Mouse (Mus musculus) midbrain, postnatal 0 days (tissue): ENCODE results near the gene Il11. TPM values are rescaled to one million over a fixed set of nuclear protein-coding genes. Genes with fewer than 3 reads are reported as not detected.

Source experiments
- ATAC-seq: fragments of 200-750 bp; cut with Nextera tagmentation; 2 replicates; pipeline ENCODE4 v1.8.0; 2017; ENCODE audit warnings: moderate number of reproducible peaks, mild to moderate bottlenecking, moderate TSS enrichment, moderate library complexity; ENCODE audit not compliant: low FRiP score
- DNase-seq: peaks from one replicate; pipeline ENCODE4 v3.0.0-alpha.2; 2015; ENCODE audit warnings: low spot score
- H3K27ac ChIP-seq: fragments of 300-500 bp; sonication (generic); 2 replicates; pipeline ENCODE4 v1.5.1; 2014; ENCODE audit warnings: low read depth, mild to moderate bottlenecking, low read length, mixed read lengths
- H3K27me3 ChIP-seq: fragments of 300-500 bp; sonication (generic); 2 replicates; pipeline ENCODE4 v1.6.1; 2014; ENCODE audit warnings: low read length, control low read depth, mixed read lengths; ENCODE audit not compliant: insufficient read depth
- H3K36me3 ChIP-seq: fragments of 300-500 bp; sonication (generic); 2 replicates; pipeline ENCODE4 v1.6.1; 2014; ENCODE audit warnings: low read length, control low read depth, mixed read lengths; ENCODE audit not compliant: insufficient read depth
- H3K4me1 ChIP-seq: fragments of 300-500 bp; sonication (generic); 2 replicates; pipeline ENCODE4 v1.6.1; 2014; ENCODE audit warnings: mild to moderate bottlenecking, control low read depth, antibody characterized with exemption, low read length, mixed read lengths; ENCODE audit not compliant: insufficient read depth
- H3K4me2 ChIP-seq: fragments of 300-500 bp; sonication (generic); 2 replicates; pipeline ENCODE4 v1.6.1; 2014; ENCODE audit warnings: low read depth, mild to moderate bottlenecking, low read length, mixed read lengths; ENCODE audit not compliant: poor library complexity, severe bottlenecking
- H3K4me3 ChIP-seq: fragments of 300-500 bp; sonication (generic); 2 replicates; pipeline ENCODE4 v1.5.1; 2014; ENCODE audit warnings: low read depth, mild to moderate bottlenecking, low read length, moderate library complexity
- H3K9ac ChIP-seq: fragments of 300-500 bp; sonication (generic); replicated peaks from 2 replicates; pipeline ENCODE4 v1.6.1; 2014; ENCODE audit warnings: mild to moderate bottlenecking, low read length, moderate library complexity, mixed read lengths; ENCODE audit not compliant: poor library complexity, severe bottlenecking
- H3K9me3 ChIP-seq: fragments of 300-500 bp; sonication (generic); 2 replicates; pipeline ENCODE4 v1.6.1; 2016; ENCODE audit warnings: low read length, control low read depth
- CTCF ChIP-seq: IDR thresholded peaks from 2 replicates; pipeline ENCODE4 v1.5.1; 2016; ENCODE audit warnings: antibody characterized with exemption, mild to moderate bottlenecking
- WGBS: fragments of 180-500 bp; shearing (Covaris S2); extraction: QIAGEN DNeasy Blood & Tissue Kit; methylation state at CpG from one replicate; pipeline ENCODE4 v1.1.7; 2014; 5-methylcytosine and 5-hydroxymethylcytosine counted together
- polyA plus RNA-seq: library from polyadenylated mRNA; unstranded; fragments of >200 nt; fragmentation: Nextera tagmentation; extraction: Ambion mirVana; gene quantifications from 2 replicates; pipeline ENCODE4 v1.2.1, GENCODE M21; 2015
- total RNA-seq: library from RNA; depleted of rRNA; stranded (reverse); fragments of >200 nt; gene quantifications from 2 replicates; pipeline ENCODE4 v1.2.3, GENCODE M21; 2014; rRNA removed

Gene Il11
- total and polyA plus RNA-seq, 2 experiments from 2014 or later = 1.4 to 1.7 TPM

DNA sequence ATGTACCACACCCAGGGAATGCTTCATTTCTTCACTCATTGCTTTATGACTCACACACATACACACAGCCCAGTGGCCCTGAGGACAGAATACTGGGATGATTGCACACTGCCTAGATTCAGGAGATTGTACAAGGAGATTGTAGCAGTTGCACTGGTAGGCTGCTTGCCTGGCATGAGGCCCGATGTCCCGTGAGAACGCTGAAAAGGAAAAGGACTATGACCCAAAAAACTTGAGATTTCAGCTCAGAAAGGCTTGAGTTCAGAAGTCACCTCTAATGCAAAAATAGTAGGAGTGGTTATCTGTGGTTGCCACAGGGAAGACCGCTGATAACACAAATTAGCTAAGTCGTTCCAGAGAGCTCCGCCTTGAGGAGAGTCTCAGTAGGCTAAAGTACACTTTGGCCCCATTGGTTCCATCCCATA lies 49.7 kb downstream of the Il11 start:
- ATAC-seq = no peak
- DNase-seq = no peak
- H3K9ac ChIP-seq = no peak overlapping the region
- no peaks in the 10 kb centered on the region for H3K4me1 ChIP-seq
- H3K4me3 ChIP-seq = no peak overlapping the region
- H3K27ac ChIP-seq = no peak overlapping the region
- TF ChIP-seq CTCF = no peak
- H3K9me3 ChIP-seq = no peaks in the 10 kb centered on the region
- 82% methylated on average over 6 of the region's 6 CpGs for WGBS
- no peak overlapping the region for H3K4me2 ChIP-seq
- no peaks in the 10 kb centered on the region for H3K36me3 ChIP-seq
- no peaks in the 10 kb centered on the region for H3K27me3 ChIP-seq

DNA sequence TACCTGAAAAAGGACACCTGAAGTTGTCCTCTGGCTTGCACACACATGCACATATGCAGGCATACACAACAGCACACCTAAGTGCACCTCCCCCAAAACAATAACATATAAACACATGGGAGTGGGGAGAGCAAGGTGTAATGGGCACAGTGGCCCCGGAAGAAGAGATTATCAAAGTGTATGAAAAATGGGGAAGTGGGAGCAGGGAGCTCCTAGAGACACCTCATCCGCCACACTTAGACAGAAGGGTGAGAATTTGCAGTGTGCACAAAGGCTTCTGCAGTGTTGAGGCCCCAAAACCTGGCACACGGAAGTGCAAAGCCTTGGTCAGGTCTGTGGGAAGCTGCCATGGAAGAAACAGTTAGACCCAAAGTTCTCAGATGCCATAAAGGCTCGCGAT lies 51.6 kb downstream of the Il11 start:
- H3K4me2 ChIP-seq = no peak overlapping the region
- 87% methylated on average over 5 of the region's 5 CpGs for WGBS
- no peak overlapping the region for H3K27ac ChIP-seq
- no peak for ATAC-seq
- no peak overlapping the region for H3K4me3 ChIP-seq
- no peaks in the 10 kb centered on the region for H3K9me3 ChIP-seq
- no peaks in the 10 kb centered on the region for H3K27me3 ChIP-seq
- TF ChIP-seq CTCF = no peak
- H3K36me3 ChIP-seq = no peaks in the 10 kb centered on the region
- H3K9ac ChIP-seq = no peak overlapping the region
- H3K4me1 ChIP-seq = no peaks in the 10 kb centered on the region
- DNase-seq = no peak

DNA sequence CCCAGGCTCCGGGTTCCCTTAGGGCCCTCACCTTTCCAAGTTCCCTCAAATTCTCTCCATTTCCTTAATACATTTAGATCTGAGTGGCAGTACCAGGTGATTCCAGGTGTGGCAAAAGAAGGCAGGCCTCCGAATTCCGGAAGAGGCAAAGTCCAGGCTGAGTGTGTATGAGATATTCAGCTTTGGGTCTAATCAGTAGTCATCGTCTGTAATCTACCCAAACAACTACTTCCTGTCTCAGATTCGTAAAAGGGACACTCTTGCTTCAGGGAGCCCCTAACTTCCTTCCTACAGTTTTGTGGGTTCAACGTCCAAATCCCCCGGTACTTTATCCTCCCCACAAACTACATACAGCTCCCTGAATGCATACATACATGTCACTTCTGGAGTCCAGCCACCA lies 57.5 kb downstream of the Il11 start, which contains the start of gene Tmem150b:
Gene Tmem150b, minus strand, starts transcription at position 81 of the 400 bp plus-strand sequence.
- TF ChIP-seq CTCF = no peak
- DNase-seq = no peak
- Histone ChIP-seq H3K4me2 (no peak within 1 kb of the TSS), H3K9me3 (no peaks in the 10 kb centered on the region), H3K27ac (no peak within 1 kb of the TSS), H3K4me1 (peaks cover 3% of the 10 kb centered on the region; the same call in 1 of the 2 replicates), H3K36me3 (no peaks in the 10 kb centered on the region), H3K27me3 (no peaks in the 10 kb centered on the region), H3K9ac (no peak within 1 kb of the TSS), H3K4me3 (no peak within 1 kb of the TSS)
- WGBS = 87% methylated on average over 7 of the region's 7 CpGs
- ATAC-seq = no peak

DNA sequence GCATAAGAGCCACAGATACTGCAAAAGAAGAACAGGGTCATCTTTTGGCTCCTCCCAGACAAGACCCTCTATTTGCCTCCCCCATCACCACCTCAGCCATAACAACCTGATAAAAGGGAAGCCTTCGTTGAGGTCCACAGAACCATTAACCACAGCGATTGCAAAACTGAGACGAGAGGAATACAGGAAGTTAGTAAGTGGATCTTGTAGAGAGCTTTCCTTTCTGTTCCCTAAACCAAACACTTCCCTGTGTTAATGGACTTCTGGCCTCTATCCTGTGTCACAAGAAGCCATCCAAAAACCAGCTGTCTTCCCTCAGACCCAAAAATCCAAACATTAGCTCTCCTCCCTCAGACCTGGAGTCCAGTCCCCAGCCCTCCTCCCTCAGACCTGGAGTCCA lies 58.3 kb downstream of the Il11 start:
- Histone ChIP-seq H3K4me3 (no peak overlapping the region), H3K9me3 (no peaks in the 10 kb centered on the region), H3K36me3 (no peaks in the 10 kb centered on the region), H3K27me3 (no peaks in the 10 kb centered on the region), H3K27ac (no peak overlapping the region), H3K4me2 (no peak overlapping the region), H3K9ac (no peak overlapping the region), H3K4me1 (peaks cover 3% of the 10 kb centered on the region; the same call in 1 of the 2 replicates)
- no peak for DNase-seq
- 92% methylated on average over 3 of the region's 3 CpGs for WGBS
- no peak for TF ChIP-seq CTCF
- no peak for ATAC-seq

DNA sequence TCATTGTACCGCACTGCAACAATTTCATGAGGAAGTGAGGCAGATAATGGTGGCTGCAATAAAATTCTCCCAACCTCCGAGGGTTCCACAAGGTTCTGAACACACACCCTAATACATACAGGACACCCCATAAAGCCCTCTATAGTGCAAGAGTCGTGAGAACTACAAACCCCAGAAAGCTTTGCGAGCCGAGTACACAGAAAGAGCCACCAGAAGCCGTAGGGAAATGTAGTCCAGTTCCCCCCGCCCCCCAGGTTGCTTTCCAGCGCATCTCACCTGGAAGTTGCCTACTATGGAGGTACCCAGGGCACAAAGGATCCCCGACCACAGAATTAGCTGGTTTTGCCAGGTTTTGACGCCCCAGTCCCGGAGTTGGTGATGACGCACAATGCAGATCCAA lies 59.2 kb downstream of the Il11 start:
- H3K27me3 ChIP-seq = no peaks in the 10 kb centered on the region
- peaks cover 3% of the 10 kb centered on the region; the same call in 1 of the 2 replicates for H3K4me1 ChIP-seq
- H3K9me3 ChIP-seq = no peaks in the 10 kb centered on the region
- TF ChIP-seq CTCF = no peak
- no peaks in the 10 kb centered on the region for H3K36me3 ChIP-seq
- peak overlapping the region; percentile 48 for H3K9ac ChIP-seq
- 33% methylated on average over 12 of the region's 12 CpGs for WGBS
- ATAC-seq (peak; percentile 52; the same call in 1 of the 2 replicates), DNase-seq (peak; percentile 51)
- H3K4me2 ChIP-seq = peak overlapping the region; percentile 50
- no peak overlapping the region for H3K27ac ChIP-seq
- H3K4me3 ChIP-seq = peak overlapping the region; percentile 25

Other genes with a start within 250 kb of the Il11 start
- 84.7 and 147 TPM in 2 replicates for gene Syt5, start 235.3 kb downstream of the Il11 start, total RNA-seq
- gene Syt5, start 235.3 kb downstream of the Il11 start, polyA plus RNA-seq = 184 and 194 TPM in 2 replicates
- 2.4 and 3.6 TPM in 2 replicates for gene Ptprh, start 178.8 kb downstream of the Il11 start, total RNA-seq
- gene Ptprh, start 178.8 kb downstream of the Il11 start, polyA plus RNA-seq = 1.1 and 1.3 TPM in 2 replicates
- 12.4 and 17.4 TPM in 2 replicates for gene Tmem86b, start 151.4 kb downstream of the Il11 start, total RNA-seq
- 0.76 and 1.00 TPM in 2 replicates for gene Tmem86b, start 151.4 kb downstream of the Il11 start, polyA plus RNA-seq
- gene Ppp6r1, start 123.8 kb downstream of the Il11 start, total RNA-seq = 103 and 131 TPM in 2 replicates
- 7.7 and 10.1 TPM in 2 replicates for gene Ppp6r1, start 123.8 kb downstream of the Il11 start, polyA plus RNA-seq
- 247 TPM in 2 replicates for gene Hspbp1, start 97.8 kb downstream of the Il11 start, total RNA-seq
- gene Hspbp1, start 97.8 kb downstream of the Il11 start, polyA plus RNA-seq = 193 and 199 TPM in 2 replicates
- 202 and 226 TPM in 2 replicates for gene Brsk1, start 92.3 kb downstream of the Il11 start, total RNA-seq
- gene Brsk1, start 92.3 kb downstream of the Il11 start, polyA plus RNA-seq = 6.9 and 7.2 TPM in 2 replicates
- not detected in 2 replicates for gene Tmem150b, start 57.6 kb downstream of the Il11 start, total RNA-seq
- gene Tmem150b, start 57.6 kb downstream of the Il11 start, polyA plus RNA-seq = 0.23 TPM in 1 of 2 replicates, not detected in the other
- gene Kmt5c, start 42.7 kb downstream of the Il11 start, total RNA-seq = 38.9 and 48.8 TPM in 2 replicates
- 33.1 and 35.7 TPM in 2 replicates for gene Kmt5c, start 42.7 kb downstream of the Il11 start, polyA plus RNA-seq
- gene Cox6b2, start 29.8 kb downstream of the Il11 start, total RNA-seq = 6.8 and 12.1 TPM in 2 replicates
- 33.6 and 43.9 TPM in 2 replicates for gene Cox6b2, start 29.8 kb downstream of the Il11 start, polyA plus RNA-seq
- gene Fam71e2, start 11.6 kb downstream of the Il11 start, total RNA-seq = not detected in 2 replicates
- gene Fam71e2, start 11.6 kb downstream of the Il11 start, polyA plus RNA-seq = not detected in 2 replicates
- not detected in 2 replicates for gene Tmem190, start 78 bp upstream of the Il11 start, total RNA-seq
- 0.39 and 0.48 TPM in 2 replicates for gene Tmem190, start 78 bp upstream of the Il11 start, polyA plus RNA-seq
- 14.6 and 16.6 TPM in 2 replicates for gene Tmem238, start 6.8 kb upstream of the Il11 start, total RNA-seq
- 16.0 and 18.2 TPM in 2 replicates for gene Tmem238, start 6.8 kb upstream of the Il11 start, polyA plus RNA-seq
- 131 and 177 TPM in 2 replicates for gene Rpl28, start 10.0 kb upstream of the Il11 start, total RNA-seq
- 289 TPM in 2 replicates for gene Rpl28, start 10.0 kb upstream of the Il11 start, polyA plus RNA-seq
- gene Ube2s, start 29.7 kb upstream of the Il11 start, total RNA-seq = 264 and 276 TPM in 2 replicates
- gene Ube2s, start 29.7 kb upstream of the Il11 start, polyA plus RNA-seq = 207 and 210 TPM in 2 replicates
- 51.4 and 68.5 TPM in 2 replicates for gene Shisa7, start 61.8 kb upstream of the Il11 start, total RNA-seq
- gene Shisa7, start 61.8 kb upstream of the Il11 start, polyA plus RNA-seq = 9.3 and 10.1 TPM in 2 replicates
- 1.0 and 2.0 TPM in 2 replicates for gene Isoc2b, start 87.4 kb upstream of the Il11 start, total RNA-seq
- 3.7 and 5.8 TPM in 2 replicates for gene Isoc2b, start 87.4 kb upstream of the Il11 start, polyA plus RNA-seq
- gene Isoc2a, start 94.3 kb upstream of the Il11 start, total RNA-seq = 5.8 and 7.7 TPM in 2 replicates
- gene Isoc2a, start 94.3 kb upstream of the Il11 start, polyA plus RNA-seq = 0.38 and 0.52 TPM in 2 replicates
- gene Gm36210, start 123.7 kb upstream of the Il11 start, total RNA-seq = 0.57 TPM in 1 of 2 replicates, not detected in the other
- gene Gm36210, start 123.7 kb upstream of the Il11 start, polyA plus RNA-seq = 0.32 and 0.43 TPM in 2 replicates
- gene Zfp628, start 132.4 kb upstream of the Il11 start, total RNA-seq = 10.6 and 12.3 TPM in 2 replicates
- 5.1 and 5.6 TPM in 2 replicates for gene Zfp628, start 132.4 kb upstream of the Il11 start, polyA plus RNA-seq
- gene Nat14, start 139.2 kb upstream of the Il11 start, total RNA-seq = 44.8 and 49.7 TPM in 2 replicates
- 33.2 and 35.9 TPM in 2 replicates for gene Nat14, start 139.2 kb upstream of the Il11 start, polyA plus RNA-seq
- gene Ssc5d, start 142.9 kb upstream of the Il11 start, total RNA-seq = 1.9 and 3.4 TPM in 2 replicates
- 1.2 and 1.6 TPM in 2 replicates for gene Ssc5d, start 142.9 kb upstream of the Il11 start, polyA plus RNA-seq
- gene Sbk2, start 181.5 kb upstream of the Il11 start, total RNA-seq = 0.49 TPM in 1 of 2 replicates, not detected in the other
- 0.20 TPM in 1 of 2 replicates, not detected in the other for gene Sbk2, start 181.5 kb upstream of the Il11 start, polyA plus RNA-seq
- 0.49 and 1.8 TPM in 2 replicates for gene Sbk3, start 188.3 kb upstream of the Il11 start, total RNA-seq
- 0.45 and 0.46 TPM in 2 replicates for gene Sbk3, start 188.3 kb upstream of the Il11 start, polyA plus RNA-seq
- 53.2 and 54.3 TPM in 2 replicates for gene Zfp579, start 213.3 kb upstream of the Il11 start, total RNA-seq
- 43.1 and 43.3 TPM in 2 replicates for gene Zfp579, start 213.3 kb upstream of the Il11 start, polyA plus RNA-seq
- gene Zfp524, start 231.6 kb upstream of the Il11 start, total RNA-seq = 3.9 and 7.3 TPM in 2 replicates
- 2.9 and 3.5 TPM in 2 replicates for gene Zfp524, start 231.6 kb upstream of the Il11 start, polyA plus RNA-seq
- gene Fiz1, start 231.8 kb upstream of the Il11 start, total RNA-seq = 35.5 and 36.1 TPM in 2 replicates
- gene Fiz1, start 231.8 kb upstream of the Il11 start, polyA plus RNA-seq = 22.8 and 25.7 TPM in 2 replicates
- not detected in 2 replicates for gene Gm44973, start 232.6 kb upstream of the Il11 start, total RNA-seq
- gene Gm44973, start 232.6 kb upstream of the Il11 start, polyA plus RNA-seq = 1.2 and 2.6 TPM in 2 replicates
- gene Zfp865, start 237.5 kb upstream of the Il11 start, total RNA-seq = 35.0 and 48.4 TPM in 2 replicates
- 5.5 and 6.8 TPM in 2 replicates for gene Zfp865, start 237.5 kb upstream of the Il11 start, polyA plus RNA-seq
- gene Ccdc106, start 237.7 kb upstream of the Il11 start, total RNA-seq = 65.6 and 68.8 TPM in 2 replicates
- 75.4 and 77.3 TPM in 2 replicates for gene Ccdc106, start 237.7 kb upstream of the Il11 start, polyA plus RNA-seq